Comparison of ENCODE assay signal across 13 mouse cellular contexts in genomic region chr6:85966686-85967085, GRCm38 (mm10). TPM values are rescaled to one million over a fixed set of nuclear protein-coding genes. Genes with fewer than 3 reads are reported as not detected.
DNase-seq lines count a peak whose midpoint lies in the region; ATAC-seq and TF ChIP-seq lines count a peak whose summit lies in the region.
"Had no signal": no experiment of that assay in that cellular context is flagged by ENCODE, and none has a peak within 500 bp of the region (broad histone marks: within the 10 kb centered on the region; RNA-seq: fewer than 3 reads in every experiment).

No protein-coding gene starts in this region.

- H3K4me2 ChIP-seq in lung, postnatal 0 days (replicated peaks; ENCODE audit: low read depth, low read length): no peak overlapping the region
- H3K4me2 ChIP-seq: embryonic facial prominence, embryonic 15.5 days; limb, embryonic 15.5 days had no signal

- no peak for ATAC-seq in lung, postnatal 0 days
- ATAC-seq in megakaryocyte progenitor cell, adult 5-6 weeks (replicated peaks; ENCODE audit: poor library complexity): peak; percentile 75

- no peak for TF ChIP-seq EP300 in lung, postnatal 0 days (IDR thresholded peaks at IDR 0.05)

- peaks cover 4% of the 10 kb centered on the region; the same call in 1 of the 2 replicates for H3K4me1 ChIP-seq in lung, postnatal 0 days (ENCODE audit: insufficient read depth, low read depth, low read length)
- H3K4me1 ChIP-seq: embryonic facial prominence, embryonic 15.5 days had no signal

- 82% methylated on average over 4 of the region's 4 CpGs for WGBS in lung, postnatal 0 days

- H3K36me3 ChIP-seq in lung, postnatal 0 days (ENCODE audit: insufficient read depth, low read length): no peaks in the 10 kb centered on the region
- H3K36me3 ChIP-seq: embryonic facial prominence, embryonic 15.5 days; limb, embryonic 15.5 days had no signal

- DNase-seq in lung, postnatal 0 days (ENCODE audit: low spot score): no peak
- DNase-seq in lung, postnatal 10 days: no peak
- peak; percentile 14 for DNase-seq in ZHBTc4 (ENCODE audit: low read depth, low spot score)
- DNase-seq in thymus, postnatal 14 days: peak; percentile 66
- DNase-seq in frontal cortex, postnatal 36 days (ENCODE audit: low spot score in 2 of 2): no peak
- DNase-seq in testis, postnatal 14 days (ENCODE audit: low spot score): no peak
- DNase-seq: gastrocnemius, adult 2 months; right cerebral cortex, adult 18-20 months had no signal

- H3K27ac ChIP-seq in lung, postnatal 0 days (ENCODE audit: low read length): no peak overlapping the region
- H3K27ac ChIP-seq: embryonic facial prominence, embryonic 15.5 days; gastrocnemius, adult 2 months; limb, embryonic 15.5 days had no signal

- H3K9me3 ChIP-seq in lung, postnatal 0 days (ENCODE audit: low read length): no peaks in the 10 kb centered on the region
- H3K9me3 ChIP-seq: embryonic facial prominence, embryonic 15.5 days; limb, embryonic 15.5 days had no signal

- H3K27me3 ChIP-seq in lung, postnatal 0 days (replicated peaks; ENCODE audit: insufficient read depth, low read length): no peaks in the 10 kb centered on the region
- H3K27me3 ChIP-seq: embryonic facial prominence, embryonic 15.5 days; limb, embryonic 15.5 days had no signal

- no peak overlapping the region for H3K9ac ChIP-seq in lung, postnatal 0 days (replicated peaks; ENCODE audit: low read depth)
- H3K9ac ChIP-seq: embryonic facial prominence, embryonic 15.5 days; limb, embryonic 15.5 days had no signal

- peak; percentile 36 for TF ChIP-seq CTCF in lung, postnatal 0 days (IDR thresholded peaks at IDR 0.05)

- H3K4me3 ChIP-seq in lung, postnatal 0 days (ENCODE audit: low read depth, low read length): no peak overlapping the region
- H3K4me3 ChIP-seq: embryonic facial prominence, embryonic 15.5 days; gastrocnemius, adult 2 months; limb, embryonic 15.5 days had no signal

RNA-seq across cellular contexts. Expression of gene Dusp11, which starts 5.2 kb away (rescaled TPM):
- polyA plus RNA-seq in lung, postnatal 0 days (2015; fragmentation: Nextera tagmentation; extraction: Ambion mirVana): 32.0 and 44.3 TPM in 2 replicates
- 61.4 and 64.5 TPM in 2 replicates for total RNA-seq in megakaryocyte progenitor cell, adult 5-6 weeks (2015)
- total RNA-seq in megakaryocyte progenitor cell, adult 5-6 weeks (2017): 36.7 and 38.0 TPM in 2 replicates

RNA-seq across cellular contexts. Expression of gene Figla, which starts 49.3 kb away (rescaled TPM):
- not detected in 2 replicates for polyA plus RNA-seq in lung, postnatal 0 days (2015; fragmentation: Nextera tagmentation; extraction: Ambion mirVana)
- total RNA-seq in megakaryocyte progenitor cell, adult 5-6 weeks (2015): not detected in 2 replicates
- total RNA-seq in megakaryocyte progenitor cell, adult 5-6 weeks (2017): not detected in 2 replicates
- total RNA-seq: gastrocnemius, adult 2 months; heart, postnatal 4 days; monocyte, adult 5-6 weeks had no signal
- polyA plus RNA-seq: embryonic facial prominence, embryonic 15.5 days; limb, embryonic 15.5 days had no signal

RNA-seq across cellular contexts. Expression of gene Nat8f1, which starts 51.2 kb away (rescaled TPM):
- 8.0 and 11.2 TPM in 2 replicates for polyA plus RNA-seq in lung, postnatal 0 days (2015; fragmentation: Nextera tagmentation; extraction: Ambion mirVana)
- total RNA-seq in megakaryocyte progenitor cell, adult 5-6 weeks (2015): 4.8 and 5.0 TPM in 2 replicates
- 2.4 and 5.7 TPM in 2 replicates for total RNA-seq in megakaryocyte progenitor cell, adult 5-6 weeks (2017)

RNA-seq across cellular contexts. Expression of gene Tprkb, which starts 55.0 kb away (rescaled TPM):
- polyA plus RNA-seq in lung, postnatal 0 days (2015; fragmentation: Nextera tagmentation; extraction: Ambion mirVana): 23.8 and 26.2 TPM in 2 replicates
- 25.4 and 26.1 TPM in 2 replicates for total RNA-seq in megakaryocyte progenitor cell, adult 5-6 weeks (2015)
- 32.1 and 43.8 TPM in 2 replicates for total RNA-seq in megakaryocyte progenitor cell, adult 5-6 weeks (2017)

Comparison
In these comparisons a context has a peak if more than half of its experiments do, and no peak if none do; other contexts are left out.
1. DNase-seq: peak in ZHBTc4 (single experiment) and thymus, postnatal 14 days (single experiment); none in lung, postnatal 0 days (single experiment), lung, postnatal 10 days (single experiment), frontal cortex, postnatal 36 days (0 of 2) and testis, postnatal 14 days (single experiment).